Mouse (Mus musculus): ENCODE results near the gene Tpbgl. TPM values are rescaled to one million over a fixed set of nuclear protein-coding genes. Genes with fewer than 3 reads are reported as not detected.

The Tpbgl gene
- 1.2 and 1.6 TPM in 2 replicates for polyA plus RNA-seq (2014; fragmentation: Nextera tagmentation; extraction: Ambion mirVana)

DNA sequence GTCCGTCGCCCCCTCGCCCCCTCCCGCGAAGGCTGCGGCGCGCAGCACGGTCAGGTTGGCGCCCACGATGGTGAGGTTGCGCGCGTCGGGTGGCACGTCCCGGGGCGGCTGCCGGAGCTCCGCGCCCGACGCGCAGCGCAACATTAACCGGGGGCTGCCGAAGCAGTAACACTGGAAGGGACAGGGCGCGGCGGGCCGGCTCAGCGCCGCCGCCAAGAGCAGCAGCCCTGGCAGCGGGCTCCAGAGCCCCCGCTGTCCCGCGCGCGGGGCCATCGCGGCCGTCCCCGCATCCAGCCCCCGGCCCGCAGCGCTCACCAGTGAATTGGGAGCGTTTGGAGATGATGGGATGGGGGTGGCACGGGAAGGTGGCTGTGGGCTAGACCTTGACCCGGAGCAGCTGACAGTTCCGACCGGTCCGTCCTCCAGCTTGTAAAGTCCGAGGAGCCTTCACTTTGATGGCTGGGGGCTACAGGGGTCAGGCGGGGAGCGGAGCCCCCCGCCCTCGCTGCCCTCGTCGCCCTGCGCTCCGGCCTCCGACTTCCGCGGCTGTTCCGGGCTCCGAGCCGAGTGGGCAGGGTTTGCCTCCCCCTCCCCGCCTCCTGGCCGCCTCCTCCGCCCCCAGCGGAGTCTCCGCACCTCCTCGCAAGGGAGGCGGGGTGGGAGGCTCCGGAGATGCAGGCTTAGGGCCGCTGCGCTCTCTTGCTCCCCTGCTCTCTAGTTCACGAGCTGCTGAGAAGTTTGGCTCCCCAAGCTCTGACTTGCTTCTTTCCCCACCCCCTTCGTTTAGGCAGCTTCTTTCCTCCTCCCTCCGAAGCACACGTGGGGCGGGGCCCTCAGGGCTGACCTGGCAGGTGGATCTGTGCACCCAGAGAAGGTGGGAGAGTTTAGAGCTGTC is at the start of gene Tpbgl:
Gene Tpbgl (minus strand): TSS at position 728 of the 895 bp plus-strand sequence.
- DNase-seq, result peak; percentile 59
- Histone ChIP-seq H3K9me3 (ENCODE audit: control insufficient read depth, low read length) (no peaks in the 10 kb centered on the region), H3K27me3 (ENCODE audit: control insufficient read depth, insufficient read depth, low read length) (peaks cover 47% of the 10 kb centered on the region), H3K27ac (replicated peaks; ENCODE audit: low read depth, low read length) (peak within 1 kb of the TSS; percentile 20; the same call in 1 of the 2 replicates), H3K4me3 (replicated peaks; ENCODE audit: low read depth, low read length) (peak within 1 kb of the TSS; percentile 49), H3K36me3 (ENCODE audit: control insufficient read depth, insufficient read depth, low read length) (no peaks in the 10 kb centered on the region), H3K9ac (replicated peaks; ENCODE audit: low read length) (peak within 1 kb of the TSS; percentile 54), H3K4me1 (ENCODE audit: control insufficient read depth, insufficient read depth, low read length) (peaks cover 5% of the 10 kb centered on the region; the same call in 1 of the 2 replicates), H3K4me2 (ENCODE audit: low read length) (peak within 1 kb of the TSS; percentile 83)
- ATAC-seq (ENCODE audit: low FRiP score, low TSS enrichment), result no peak
- under 1% methylated on average over 82 of the region's 83 CpGs for WGBS

GRCm38 (mm10) chr7:99674890-99675289 is 48.0 kb upstream of the Tpbgl start:
- Histone ChIP-seq H3K4me2 (ENCODE audit: low read length) (no peak overlapping the region), H3K36me3 (ENCODE audit: control insufficient read depth, insufficient read depth, low read length) (no peaks in the 10 kb centered on the region), H3K4me3 (replicated peaks; ENCODE audit: low read depth, low read length) (no peak overlapping the region), H3K4me1 (ENCODE audit: control insufficient read depth, insufficient read depth, low read length) (no peaks in the 10 kb centered on the region), H3K27ac (replicated peaks; ENCODE audit: low read depth, low read length) (no peak overlapping the region), H3K27me3 (ENCODE audit: control insufficient read depth, insufficient read depth, low read length) (no peaks in the 10 kb centered on the region), H3K9ac (replicated peaks; ENCODE audit: low read length) (no peak overlapping the region), H3K9me3 (ENCODE audit: control insufficient read depth, low read length) (no peaks in the 10 kb centered on the region)
- no peak for ATAC-seq (ENCODE audit: low FRiP score, low TSS enrichment)
- WGBS, result 83% methylated on average over 3 of the region's 3 CpGs
- DNase-seq, result no peak

DNA sequence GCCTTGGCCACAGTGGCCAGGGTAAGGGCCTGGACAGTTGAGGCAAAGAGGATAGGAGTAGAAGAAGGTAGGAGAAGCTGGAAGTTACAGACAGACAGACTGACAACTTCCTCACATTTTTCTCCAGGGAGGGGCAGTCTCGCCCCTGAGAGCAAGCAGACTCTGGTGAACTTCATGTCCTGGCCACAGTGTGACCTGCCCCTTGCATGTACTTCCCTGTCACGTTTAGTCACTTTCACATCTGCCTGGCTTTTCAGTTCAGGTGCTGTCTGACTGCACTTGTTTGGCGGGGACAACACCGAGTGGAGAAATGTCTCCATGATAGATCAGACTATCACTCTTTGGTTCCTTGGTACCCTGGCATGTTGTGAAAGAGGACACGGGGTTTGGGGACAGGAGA is 47.3 kb upstream of the Tpbgl start:
- Histone ChIP-seq H3K9me3 (ENCODE audit: control insufficient read depth, low read length) (no peaks in the 10 kb centered on the region), H3K4me3 (replicated peaks; ENCODE audit: low read depth, low read length) (no peak overlapping the region), H3K27me3 (ENCODE audit: control insufficient read depth, insufficient read depth, low read length) (no peaks in the 10 kb centered on the region), H3K36me3 (ENCODE audit: control insufficient read depth, insufficient read depth, low read length) (no peaks in the 10 kb centered on the region), H3K4me1 (ENCODE audit: control insufficient read depth, insufficient read depth, low read length) (no peaks in the 10 kb centered on the region), H3K4me2 (ENCODE audit: low read length) (no peak overlapping the region), H3K9ac (replicated peaks; ENCODE audit: low read length) (no peak overlapping the region), H3K27ac (replicated peaks; ENCODE audit: low read depth, low read length) (no peak overlapping the region)
- DNase-seq (no peak), ATAC-seq (ENCODE audit: low FRiP score, low TSS enrichment) (no peak)
- 79% methylated on average over 5 of the region's 5 CpGs for WGBS

- no peaks in the 10 kb centered on the region for H3K36me3 ChIP-seq (ENCODE audit: control insufficient read depth, insufficient read depth, low read length)
- H3K27ac ChIP-seq (replicated peaks; ENCODE audit: low read depth, low read length), result no peak overlapping the region
- no peak overlapping the region for H3K4me3 ChIP-seq (replicated peaks; ENCODE audit: low read depth, low read length)
- H3K9ac ChIP-seq (replicated peaks; ENCODE audit: low read length), result no peak overlapping the region
- H3K9me3 ChIP-seq (ENCODE audit: control insufficient read depth, low read length), result no peaks in the 10 kb centered on the region
- WGBS, result 82% methylated on average over 8 of the region's 8 CpGs
- DNase-seq, result no peak
- no peak for ATAC-seq (ENCODE audit: low FRiP score, low TSS enrichment)
- no peaks in the 10 kb centered on the region; the same call in 1 of the 2 replicates for H3K4me1 ChIP-seq (ENCODE audit: control insufficient read depth, insufficient read depth, low read length)
- no peak overlapping the region for H3K4me2 ChIP-seq (ENCODE audit: low read length)
- no peaks in the 10 kb centered on the region for H3K27me3 ChIP-seq (ENCODE audit: control insufficient read depth, insufficient read depth, low read length)
Measured at GRCm38 (mm10) chr7:99673188-99673587, 46.3 kb upstream of the Tpbgl start.

GRCm38 (mm10) chr7:99671544-99672435 is 44.9 kb upstream of the Tpbgl start:
- 81% methylated on average over 9 of the region's 9 CpGs for WGBS
- H3K9me3 ChIP-seq (ENCODE audit: control insufficient read depth, low read length), result no peaks in the 10 kb centered on the region
- no peak overlapping the region for H3K4me2 ChIP-seq (ENCODE audit: low read length)
- H3K27ac ChIP-seq (replicated peaks; ENCODE audit: low read depth, low read length), result no peak overlapping the region
- no peaks in the 10 kb centered on the region for H3K36me3 ChIP-seq (ENCODE audit: control insufficient read depth, insufficient read depth, low read length)
- no peaks in the 10 kb centered on the region for H3K27me3 ChIP-seq (ENCODE audit: control insufficient read depth, insufficient read depth, low read length)
- no peaks in the 10 kb centered on the region; the same call in 1 of the 2 replicates for H3K4me1 ChIP-seq (ENCODE audit: control insufficient read depth, insufficient read depth, low read length)
- no peak overlapping the region for H3K9ac ChIP-seq (replicated peaks; ENCODE audit: low read length)
- DNase-seq (no peak), ATAC-seq (ENCODE audit: low FRiP score, low TSS enrichment) (no peak)
- H3K4me3 ChIP-seq (replicated peaks; ENCODE audit: low read depth, low read length), result no peak overlapping the region

DNA sequence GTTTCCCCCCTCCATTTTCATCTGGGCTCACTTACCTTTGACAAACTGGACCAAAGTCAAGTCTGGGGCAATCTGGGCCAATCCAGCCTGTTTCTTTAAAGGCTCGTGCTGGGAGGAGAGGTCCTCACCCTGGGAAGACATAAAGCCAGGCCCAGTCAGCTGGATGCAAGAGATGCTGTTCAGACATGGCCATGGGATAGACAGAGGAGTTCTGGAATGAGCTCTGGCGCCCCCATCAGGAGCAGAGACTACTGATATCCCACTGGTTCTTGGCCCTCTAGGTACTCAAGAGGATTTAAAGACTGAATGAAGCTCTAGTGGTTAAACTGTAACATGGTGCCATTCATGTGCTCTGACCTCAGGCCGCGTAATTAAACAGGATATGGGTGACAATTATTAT is 44.0 kb upstream of the Tpbgl start:
- no peak overlapping the region for H3K4me2 ChIP-seq (ENCODE audit: low read length)
- no peaks in the 10 kb centered on the region for H3K36me3 ChIP-seq (ENCODE audit: control insufficient read depth, insufficient read depth, low read length)
- H3K27me3 ChIP-seq (ENCODE audit: control insufficient read depth, insufficient read depth, low read length), result no peaks in the 10 kb centered on the region
- no peak overlapping the region for H3K9ac ChIP-seq (replicated peaks; ENCODE audit: low read length)
- ATAC-seq (ENCODE audit: low FRiP score, low TSS enrichment) (no peak), DNase-seq (no peak)
- no peaks in the 10 kb centered on the region; the same call in 1 of the 2 replicates for H3K4me1 ChIP-seq (ENCODE audit: control insufficient read depth, insufficient read depth, low read length)
- no peak overlapping the region for H3K27ac ChIP-seq (replicated peaks; ENCODE audit: low read depth, low read length)
- 75% methylated on average over 4 of the region's 4 CpGs for WGBS
- no peaks in the 10 kb centered on the region for H3K9me3 ChIP-seq (ENCODE audit: control insufficient read depth, low read length)
- no peak overlapping the region for H3K4me3 ChIP-seq (replicated peaks; ENCODE audit: low read depth, low read length)

DNA sequence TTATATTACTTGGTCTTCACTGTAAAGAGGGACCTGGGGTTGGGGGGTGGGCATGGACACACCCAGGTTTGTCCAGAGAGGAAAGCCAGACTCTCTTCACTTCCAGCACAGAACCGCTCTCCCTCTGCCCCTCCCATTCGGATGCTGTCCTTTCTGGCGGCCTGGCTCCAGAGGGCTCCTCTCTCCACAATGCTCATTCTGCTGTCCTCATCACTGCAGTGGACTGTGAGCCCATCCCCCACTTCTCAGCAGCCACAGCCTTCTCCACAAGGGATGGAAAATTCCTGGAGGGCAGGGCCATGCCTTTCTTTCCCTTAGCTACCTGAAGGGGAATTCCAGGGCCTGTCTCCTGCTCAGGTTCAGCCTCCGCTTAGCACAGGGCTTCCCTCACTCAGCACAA is 41.9 kb upstream of the Tpbgl start:
- no peak for ATAC-seq (ENCODE audit: low FRiP score, low TSS enrichment)
- 36% methylated on average over 4 of the region's 4 CpGs for WGBS
- Histone ChIP-seq H3K27me3 (ENCODE audit: control insufficient read depth, insufficient read depth, low read length) (no peaks in the 10 kb centered on the region), H3K36me3 (ENCODE audit: control insufficient read depth, insufficient read depth, low read length) (no peaks in the 10 kb centered on the region), H3K4me1 (ENCODE audit: control insufficient read depth, insufficient read depth, low read length) (no peaks in the 10 kb centered on the region; the same call in 1 of the 2 replicates), H3K9me3 (ENCODE audit: control insufficient read depth, low read length) (no peaks in the 10 kb centered on the region), H3K27ac (replicated peaks; ENCODE audit: low read depth, low read length) (no peak overlapping the region), H3K4me3 (replicated peaks; ENCODE audit: low read depth, low read length) (no peak overlapping the region), H3K4me2 (ENCODE audit: low read length) (no peak overlapping the region), H3K9ac (replicated peaks; ENCODE audit: low read length) (no peak overlapping the region)
- DNase-seq, result no peak

DNA sequence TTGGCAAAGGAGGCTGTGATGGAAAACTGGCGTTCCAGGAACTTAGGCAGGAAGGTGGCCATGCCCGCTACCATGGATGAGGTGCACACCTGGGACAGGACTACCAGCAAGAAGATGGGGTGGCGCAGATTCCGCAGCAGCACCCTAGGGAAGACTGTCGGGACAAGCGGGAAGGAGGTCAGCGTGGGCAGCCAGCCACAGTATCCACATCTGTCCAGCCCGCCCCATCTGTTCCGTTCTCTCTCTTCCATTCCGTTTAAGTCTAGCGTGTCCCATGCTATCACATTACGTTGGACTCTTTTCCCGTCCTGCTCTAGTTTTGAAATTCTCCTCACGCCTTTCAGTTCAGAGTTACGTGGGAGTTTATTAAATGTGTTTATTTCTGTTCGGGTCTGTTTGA is 40.2 kb upstream of the Tpbgl start:
- no peaks in the 10 kb centered on the region for H3K36me3 ChIP-seq (ENCODE audit: control insufficient read depth, insufficient read depth, low read length)
- no peak for DNase-seq
- no peaks in the 10 kb centered on the region for H3K27me3 ChIP-seq (ENCODE audit: control insufficient read depth, insufficient read depth, low read length)
- H3K27ac ChIP-seq (replicated peaks; ENCODE audit: low read depth, low read length), result no peak overlapping the region
- H3K9ac ChIP-seq (replicated peaks; ENCODE audit: low read length), result no peak overlapping the region
- H3K4me3 ChIP-seq (replicated peaks; ENCODE audit: low read depth, low read length), result no peak overlapping the region
- no peak overlapping the region for H3K4me2 ChIP-seq (ENCODE audit: low read length)
- ATAC-seq (ENCODE audit: low FRiP score, low TSS enrichment), result no peak
- WGBS, result 92% methylated on average over 16 of the region's 16 CpGs
- no peaks in the 10 kb centered on the region for H3K9me3 ChIP-seq (ENCODE audit: control insufficient read depth, low read length)
- no peaks in the 10 kb centered on the region; the same call in 1 of the 2 replicates for H3K4me1 ChIP-seq (ENCODE audit: control insufficient read depth, insufficient read depth, low read length)

Measured in midbrain, embryonic 14.5 days (tissue).